Mouse (Mus musculus) urinary bladder, adult 2 months (tissue): ENCODE results near the gene Afdn. TPM values are rescaled to one million over a fixed set of nuclear protein-coding genes. Genes with fewer than 3 reads are reported as not detected.

Experiments used
- DNase-seq: peaks from one replicate; pipeline ENCODE4 v3.0.0; 2022; ENCODE audit warnings: low spot score
- polyA plus RNA-seq: library from polyadenylated mRNA; depleted of rRNA; stranded (reverse); fragments of >200 nt; gene quantifications from 2 replicates; pipeline ENCODE4 v1.2.3, GENCODE M21; 2012; rRNA removed

Gene Afdn
- polyA plus RNA-seq = 42.2 and 55.3 TPM in 2 replicates

- DNase-seq = peak; percentile 72
Observed at GRCm38 (mm10) chr17:13759853-13760627, at the start of gene Afdn. Afdn (plus strand) TSS chr17:13760539.

GRCm38 (mm10) chr17:13711173-13711572, 49.2 kb upstream of the Afdn start:
- no peak for DNase-seq

GRCm38 (mm10) chr17:13712116-13712515, 48.2 kb upstream of the Afdn start:
- no peak for DNase-seq

- no peak for DNase-seq
Observed at GRCm38 (mm10) chr17:13712518-13712917, 47.8 kb upstream of the Afdn start.

GRCm38 (mm10) chr17:13714128-13714527, 46.2 kb upstream of the Afdn start:
- DNase-seq = no peak

- no peak for DNase-seq
Observed at GRCm38 (mm10) chr17:13714654-13715053, 45.7 kb upstream of the Afdn start.

- DNase-seq = no peak
Observed at GRCm38 (mm10) chr17:13715511-13715910, 44.8 kb upstream of the Afdn start.

- no peak for DNase-seq
Observed at GRCm38 (mm10) chr17:13716336-13716735, 44.0 kb upstream of the Afdn start.

GRCm38 (mm10) chr17:13717428-13717827, 42.9 kb upstream of the Afdn start:
- no peak for DNase-seq

GRCm38 (mm10) chr17:13720187-13720586, 40.2 kb upstream of the Afdn start:
- DNase-seq = no peak

- no peak for DNase-seq
Observed at GRCm38 (mm10) chr17:13721372-13721771, 39.0 kb upstream of the Afdn start.

- DNase-seq = no peak
Observed at GRCm38 (mm10) chr17:13722434-13722833, 37.9 kb upstream of the Afdn start.

GRCm38 (mm10) chr17:13725004-13725550, 35.3 kb upstream of the Afdn start:
- DNase-seq = no peak

- no peak for DNase-seq
Observed at GRCm38 (mm10) chr17:13726832-13727355, 33.4 kb upstream of the Afdn start.

GRCm38 (mm10) chr17:13730980-13731726, 29.2 kb upstream of the Afdn start:
- DNase-seq = no peak

GRCm38 (mm10) chr17:13731727-13732112, 28.6 kb upstream of the Afdn start:
- DNase-seq = no peak

GRCm38 (mm10) chr17:13732685-13733084, 27.7 kb upstream of the Afdn start:
- no peak for DNase-seq

- no peak for DNase-seq
Observed at GRCm38 (mm10) chr17:13733971-13734370, 26.4 kb upstream of the Afdn start.

- no peak for DNase-seq
Observed at GRCm38 (mm10) chr17:13735057-13735456, 25.3 kb upstream of the Afdn start.

- no peak for DNase-seq
Observed at GRCm38 (mm10) chr17:13735803-13736282, 24.5 kb upstream of the Afdn start.

- peak; percentile 15 for DNase-seq
Observed at GRCm38 (mm10) chr17:13737336-13737735, 23.0 kb upstream of the Afdn start.

GRCm38 (mm10) chr17:13738121-13738776, 22.1 kb upstream of the Afdn start:
- DNase-seq = no peak
